Mouse (Mus musculus): ENCODE results near the gene Tsc2. TPM values are rescaled to one million over a fixed set of nuclear protein-coding genes. Genes with fewer than 3 reads are reported as not detected.
"Not testable (repeated sequence)": the region's sequence is repeated elsewhere in the genome, so short reads cannot be mapped to it uniquely, and the experiment has no call there.

Tsc2 gene
- 10 to 100 TPM; 65.8 to 67.8 TPM for total RNA-seq (2021)
- long read RNA-seq, experiment 1, full-length matches to known transcripts: 5 of 30 reads
- long read RNA-seq, experiment 1, partial matches to known transcripts: 19 of 30 reads
- long read RNA-seq, experiment 1, other reads (novel, unspliced or antisense): 6 of 30 reads
- long read RNA-seq, experiment 2, full-length matches to known transcripts: 3 of 53 reads
- long read RNA-seq, experiment 2, partial matches to known transcripts: 37 of 53 reads
- long read RNA-seq, experiment 2, other reads (novel, unspliced or antisense): 13 of 53 reads

DNA sequence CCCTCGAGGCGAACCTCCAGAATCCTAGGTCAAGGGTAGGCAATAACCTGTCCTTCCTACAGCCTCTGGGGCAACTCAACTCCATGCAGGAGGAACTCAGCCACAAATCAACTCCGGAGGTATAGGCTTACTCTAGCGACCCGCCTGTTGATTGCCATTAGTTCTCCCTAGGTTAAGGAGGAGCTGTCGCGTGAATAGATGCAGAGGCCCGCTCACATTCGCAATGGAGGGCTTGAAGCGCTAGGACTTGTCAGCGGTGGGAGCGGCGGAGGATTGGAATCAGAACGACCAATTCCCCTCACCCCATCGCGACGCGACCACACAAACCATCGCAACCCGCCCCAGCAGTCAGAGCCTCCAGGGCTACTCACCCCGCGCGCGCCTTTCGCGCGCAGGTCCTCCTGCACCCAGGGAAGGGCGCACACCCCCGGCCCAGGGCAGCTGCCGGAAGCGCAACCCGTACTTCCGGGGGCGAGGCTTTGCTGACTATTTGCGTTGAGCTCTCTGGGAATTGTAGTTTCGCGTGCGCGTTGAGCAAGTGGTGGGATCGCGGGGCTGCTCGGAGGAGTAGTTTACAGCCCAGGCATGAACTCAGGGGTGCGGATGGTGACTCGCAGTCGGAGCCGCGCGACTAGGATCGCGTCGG lies at the start of gene Tsc2, which contains the start of gene Nthl1:
Gene Tsc2, minus strand, starts transcription at position 464 of the 646 bp plus-strand sequence.
Gene Nthl1, plus strand, starts transcription at position 514 of the 646 bp plus-strand sequence.
- DNase-seq: peak; percentile 82

DNA sequence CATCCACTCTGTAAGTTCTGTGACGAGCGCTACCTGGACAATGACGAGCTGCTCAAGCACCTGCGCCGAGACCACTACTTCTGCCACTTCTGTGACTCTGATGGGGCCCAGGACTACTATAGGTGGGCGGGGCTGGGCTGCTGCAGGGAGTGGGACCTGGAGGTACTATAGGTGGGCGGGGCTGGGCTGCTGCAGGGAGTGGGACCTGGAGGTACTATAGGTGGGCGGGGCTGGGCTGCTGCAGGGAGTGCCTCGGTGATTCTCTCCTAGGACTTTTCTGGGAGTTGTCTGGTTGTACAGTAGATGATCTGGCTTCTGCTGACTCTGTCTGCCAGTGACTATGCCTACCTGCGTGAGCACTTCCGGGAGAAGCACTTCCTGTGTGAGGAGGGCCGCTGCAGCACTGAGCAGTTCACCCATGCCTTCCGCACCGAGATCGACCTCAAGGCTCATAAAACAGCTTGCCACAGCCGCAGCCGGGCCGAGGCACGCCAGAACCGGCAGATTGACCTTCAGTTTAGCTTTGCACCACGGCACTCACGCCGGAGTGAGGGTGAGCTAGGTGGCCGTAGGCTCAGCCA lies 45.2 kb upstream of the Tsc2 start:
- DNase-seq: no peak

DNA sequence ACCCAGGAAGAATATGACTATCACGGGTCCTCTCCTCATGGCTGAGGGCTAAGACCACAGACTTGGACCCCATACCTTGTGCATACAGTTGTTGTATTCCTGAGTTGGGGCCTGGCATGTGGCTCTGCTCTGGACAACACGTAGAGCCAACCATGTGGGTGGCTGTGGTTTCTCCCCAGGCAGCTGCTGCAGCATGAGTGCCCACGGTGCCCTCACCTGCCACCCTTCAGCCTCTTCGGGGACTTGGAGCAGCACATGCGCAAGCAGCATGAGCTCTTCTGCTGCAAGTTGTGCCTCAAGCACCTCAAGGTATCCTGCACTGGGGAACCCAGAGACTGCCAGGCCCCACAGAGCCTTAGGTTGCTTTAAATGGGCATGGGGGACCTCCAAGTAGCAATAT lies 44.4 kb upstream of the Tsc2 start:
- DNase-seq: no peak

DNA sequence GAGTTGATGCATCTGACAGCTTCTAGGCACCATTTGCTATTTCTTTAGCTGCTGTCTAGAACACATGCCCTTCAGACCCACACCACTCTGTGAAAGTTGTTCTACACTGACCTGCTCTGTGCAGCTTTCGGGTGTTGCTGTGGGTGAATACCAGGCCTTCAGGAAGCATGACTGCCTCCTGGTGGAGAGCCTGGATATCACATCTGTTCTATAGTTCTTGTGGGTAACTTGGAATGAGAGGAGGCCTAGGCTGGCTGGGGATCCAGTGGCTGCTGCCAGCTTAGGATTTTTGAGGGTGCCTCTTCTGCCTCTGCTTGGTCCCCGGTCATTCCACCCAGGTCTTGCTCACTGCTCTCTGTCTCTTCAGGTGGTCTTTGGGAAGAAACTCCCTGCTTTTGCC lies 43.8 kb upstream of the Tsc2 start:
- no peak for DNase-seq

DNA sequence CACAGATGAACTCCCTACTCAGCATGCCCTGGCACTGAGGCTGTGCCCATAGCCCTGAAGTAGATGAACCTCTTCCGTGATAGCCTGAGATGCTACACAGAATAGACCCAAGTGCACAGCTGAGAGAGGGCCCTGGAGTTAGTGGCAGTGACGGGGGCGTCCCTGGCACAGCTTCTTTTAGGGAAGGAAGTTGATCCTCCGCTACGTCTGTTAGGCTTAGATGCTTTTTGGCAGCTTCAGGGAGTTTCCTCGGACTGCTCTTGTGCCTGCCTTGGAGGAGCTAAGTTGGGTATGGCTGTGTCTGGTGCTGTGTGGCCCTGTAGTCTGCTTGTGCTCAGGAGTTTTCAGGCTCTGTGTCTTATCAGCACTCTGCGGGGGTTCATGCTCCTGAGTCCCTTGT lies 41.8 kb upstream of the Tsc2 start:
- no peak for DNase-seq

DNA sequence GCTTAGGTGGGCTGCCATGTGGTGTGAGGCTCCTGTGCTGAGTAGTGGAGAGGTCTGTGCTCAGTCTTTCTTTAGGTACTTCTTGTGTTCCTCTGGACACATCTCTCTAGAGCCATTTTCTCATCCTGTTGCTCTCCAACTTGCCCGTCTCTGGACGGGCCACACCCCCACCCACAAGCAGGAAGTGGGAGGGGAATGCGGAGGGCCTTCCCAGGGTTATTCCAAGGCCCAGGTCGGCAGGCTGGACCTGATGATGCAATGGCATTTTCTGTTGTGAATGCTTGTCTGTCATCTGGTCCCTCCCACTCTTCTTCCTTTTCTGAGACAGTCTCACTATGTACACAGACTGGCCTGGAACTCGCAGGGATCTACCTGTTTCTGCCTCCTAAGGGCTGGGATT lies 39.7 kb upstream of the Tsc2 start:
- DNase-seq: peak; percentile 41

DNA sequence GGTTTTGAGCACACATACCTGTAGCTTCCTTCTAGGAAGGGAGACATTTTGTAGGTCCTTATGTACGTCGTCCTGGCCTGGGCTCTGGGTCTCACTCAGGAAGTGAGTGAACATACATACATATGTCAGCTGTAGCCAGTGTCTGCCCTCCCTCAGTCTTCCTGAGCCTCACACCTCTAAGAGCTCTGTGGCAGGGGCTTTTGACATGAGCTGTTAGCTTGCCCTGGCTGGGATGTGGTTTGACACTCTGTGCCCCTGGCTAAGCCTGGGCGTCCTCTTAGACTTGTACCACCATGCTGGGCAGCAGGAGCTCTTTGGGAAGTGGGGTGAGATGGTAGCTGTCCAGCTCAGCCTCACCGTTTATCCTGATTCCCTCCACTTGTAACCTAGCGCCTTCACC lies 38.9 kb upstream of the Tsc2 start:
- no peak for DNase-seq

GRCm38 (mm10) chr17:24670246-24670844 lies 37.9 kb upstream of the Tsc2 start:
- no peak for DNase-seq

GRCm38 (mm10) chr17:24669545-24670245 lies 37.3 kb upstream of the Tsc2 start, which contains the start of gene Zfp598:
Gene Zfp598, plus strand, starts transcription at chr17:24669687.
- DNase-seq: peak; percentile 91

- not testable (repeated sequence) for DNase-seq
These were observed 36.7 kb upstream of the Tsc2 start for GRCm38 (mm10) chr17:24669214-24669544.

GRCm38 (mm10) chr17:24667416-24667815 lies 35.0 kb upstream of the Tsc2 start:
- no peak for DNase-seq

- not testable (repeated sequence) for DNase-seq
These were observed 34.6 kb upstream of the Tsc2 start for GRCm38 (mm10) chr17:24667011-24667410.

- no peak for DNase-seq
These were observed 25.8 kb upstream of the Tsc2 start, which contains the start of gene Npw for GRCm38 (mm10) chr17:24658017-24658758. Gene Npw, minus strand, starts transcription at chr17:24658457.

GRCm38 (mm10) chr17:24654969-24655368 lies 22.5 kb upstream of the Tsc2 start:
- DNase-seq: no peak

- peak; percentile 53 for DNase-seq
These were observed 21.7 kb upstream of the Tsc2 start for GRCm38 (mm10) chr17:24653967-24654710.

DNA sequence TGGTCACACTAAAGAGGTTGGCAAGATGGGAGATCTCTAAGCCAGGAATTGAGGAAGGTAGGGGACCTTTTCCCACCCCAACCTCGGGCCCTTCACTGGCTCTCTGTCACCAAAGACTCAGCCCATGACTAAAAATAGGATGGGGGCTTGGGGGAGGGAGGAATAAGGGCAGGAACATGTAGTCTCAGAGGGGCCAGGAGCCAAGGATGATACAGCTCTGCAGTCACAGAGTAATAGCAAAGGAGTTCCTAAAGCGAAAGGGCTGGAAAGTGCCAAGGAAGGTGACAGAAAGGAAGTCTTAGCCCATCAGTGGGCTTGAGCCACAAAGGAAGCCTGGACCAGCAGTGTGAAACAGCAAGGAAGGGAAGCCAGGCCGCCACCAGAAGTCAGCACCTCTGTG lies 19.4 kb upstream of the Tsc2 start:
- no peak for DNase-seq

- DNase-seq: no peak
These were observed 18.3 kb upstream of the Tsc2 start for GRCm38 (mm10) chr17:24650766-24651165.

DNA sequence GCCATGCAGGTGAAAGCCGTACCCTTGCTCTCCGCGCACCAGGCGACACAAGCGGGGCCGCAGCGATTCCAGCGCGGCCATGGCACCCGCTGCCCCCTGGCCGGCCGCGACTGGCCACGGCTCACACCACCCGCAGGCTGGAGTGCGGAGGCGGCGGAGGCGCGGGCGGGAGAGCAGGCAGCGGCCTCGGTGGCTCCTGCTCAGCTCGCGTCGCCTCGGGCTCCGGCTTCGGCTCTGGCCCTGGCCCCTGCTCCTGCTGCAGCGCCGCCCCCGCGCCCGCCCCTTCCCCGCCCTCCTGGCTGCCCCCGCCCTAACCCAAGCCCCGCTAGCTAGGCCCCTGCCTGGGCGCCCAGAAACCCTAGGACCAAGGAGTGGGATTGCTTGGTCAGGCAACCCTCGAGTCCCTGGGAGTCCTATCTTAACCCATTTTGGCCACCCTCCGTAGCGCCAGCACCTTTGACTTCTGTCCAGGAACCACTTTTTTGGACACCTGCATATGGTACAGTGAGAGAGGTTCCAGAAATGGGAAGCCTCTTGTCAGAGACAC lies 17.7 kb upstream of the Tsc2 start, which contains the start of gene Slc9a3r2:
Gene Slc9a3r2, minus strand, starts transcription at position 258 of the 547 bp plus-strand sequence.
- DNase-seq: peak; percentile 71

DNA sequence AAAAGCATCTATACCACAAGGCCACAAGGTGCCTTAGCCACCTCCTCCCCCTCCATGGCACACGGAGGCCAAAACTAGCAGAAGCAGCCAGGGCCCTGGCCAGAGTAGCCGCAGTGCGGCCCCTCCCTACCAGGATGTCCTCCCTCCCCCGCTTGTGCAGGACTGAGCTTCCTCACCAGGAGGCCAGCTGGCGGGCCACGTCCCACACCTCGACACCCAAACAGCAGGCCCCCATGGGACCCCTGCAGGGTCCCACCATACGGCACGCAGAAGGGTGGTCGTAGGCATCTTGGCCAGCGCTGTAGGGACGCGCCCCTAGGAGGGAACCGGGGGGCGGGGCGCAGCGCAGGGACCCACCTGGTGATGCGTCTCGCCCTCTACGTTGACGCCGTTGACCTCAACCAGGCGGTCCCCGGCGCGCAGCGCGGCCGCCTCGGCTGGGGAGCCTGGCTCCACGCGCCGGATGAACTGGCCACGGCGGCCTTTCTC lies 17.2 kb upstream of the Tsc2 start:
- DNase-seq: peak; percentile 68

DNA sequence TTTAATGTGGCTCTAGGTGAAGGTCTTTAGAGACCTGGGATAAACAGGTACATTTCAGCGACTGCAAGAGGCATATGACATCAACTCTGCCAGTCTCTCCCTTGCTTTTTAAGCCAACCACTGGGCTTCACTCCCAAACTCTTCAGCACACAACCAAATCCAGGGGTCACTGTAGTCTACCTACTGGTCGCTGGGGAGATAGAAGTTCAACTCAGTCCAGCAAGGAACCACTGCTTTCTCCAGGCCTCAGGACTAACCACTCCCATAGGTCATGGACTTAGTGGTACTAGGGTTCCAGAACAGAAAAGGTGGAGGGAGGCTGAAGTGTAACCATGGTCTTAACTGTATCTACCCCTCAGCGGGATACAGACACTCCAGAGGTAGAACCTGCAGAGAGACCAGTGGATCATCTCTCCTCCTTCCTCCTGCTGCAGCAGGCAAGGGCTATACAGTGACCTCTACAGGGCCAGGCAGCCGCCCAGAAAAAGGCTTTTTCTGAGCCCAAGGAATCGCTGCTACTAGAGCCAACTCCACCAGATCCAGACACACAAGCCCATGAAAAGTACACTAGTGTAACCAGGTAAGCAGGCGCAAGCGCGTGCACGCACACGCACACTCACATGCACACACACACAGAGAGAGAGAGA lies 16.4 kb upstream of the Tsc2 start:
- no peak for DNase-seq

Data from gastrocnemius, postnatal 25 days (tissue).